8 mouse cellular contexts compared by ENCODE assay signal in the genomic region with DNA sequence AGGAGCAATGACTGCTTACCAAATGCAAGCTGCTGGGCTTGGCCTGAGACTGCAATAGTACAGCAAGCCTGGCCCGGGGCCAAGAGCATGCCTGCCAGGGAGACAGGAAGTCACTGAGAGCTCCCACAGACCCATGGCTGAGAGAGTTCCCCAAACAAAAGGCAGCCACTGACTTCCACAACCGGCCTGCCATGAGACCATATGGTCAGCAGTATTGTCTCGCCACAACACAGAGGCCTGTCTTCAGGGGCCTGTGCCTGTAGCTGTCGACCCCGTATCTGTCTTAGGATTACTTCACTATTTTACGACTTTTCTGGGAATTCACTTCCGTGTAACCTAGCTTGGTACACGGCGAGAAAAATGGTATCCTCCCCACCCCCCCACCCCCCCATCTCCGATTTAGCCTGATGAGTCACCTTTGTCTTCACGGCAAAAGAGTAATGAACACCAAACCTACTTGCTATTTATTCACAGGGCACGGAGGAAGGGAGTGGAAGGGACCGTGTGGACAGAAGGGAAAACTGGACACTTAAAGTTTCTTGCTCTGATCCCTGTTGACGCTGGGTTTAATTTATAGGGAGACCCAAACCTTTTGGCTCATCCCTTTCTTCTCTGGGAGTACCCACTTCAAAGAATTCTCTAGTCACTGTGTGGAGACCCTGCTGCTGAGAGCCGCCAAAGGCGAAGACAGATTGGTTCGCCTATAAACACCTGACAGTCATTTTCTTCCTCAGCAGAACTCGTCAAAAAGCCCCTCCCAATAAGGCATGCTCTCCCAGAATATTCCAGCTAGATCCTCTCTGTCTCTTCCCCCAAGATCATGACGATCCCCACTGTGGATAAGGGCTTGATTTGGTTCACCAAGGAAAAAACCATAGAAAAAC. TPM values are rescaled to one million over a fixed set of nuclear protein-coding genes. Genes with fewer than 3 reads are reported as not detected.
DNase-seq lines count a peak whose midpoint lies in the region; ATAC-seq and TF ChIP-seq lines count a peak whose summit lies in the region.

No protein-coding gene starts in this region.

- 0 out of 2 replicates have a peak, but pooled peaks have one; percentile 27 for TF ChIP-seq EP300 in heart, postnatal 0 days (IDR thresholded peaks at IDR 0.05; ENCODE audit: low read depth)

- H3K9ac ChIP-seq in forebrain, embryonic 14.5 days (ENCODE audit: low read length): peak overlapping the region; percentile 40; the same call in 1 of the 2 replicates
- H3K9ac ChIP-seq in heart, postnatal 0 days (replicated peaks; ENCODE audit: low read depth, low read length): peak overlapping the region; percentile 52
- H3K9ac ChIP-seq in liver, embryonic 12.5 days: peak overlapping the region; percentile 20; the same call in 1 of the 2 replicates

- H3K4me3 ChIP-seq in forebrain, embryonic 14.5 days (ENCODE audit: low read depth, low read length): no peak overlapping the region
- H3K4me3 ChIP-seq in heart, postnatal 0 days (ENCODE audit: low read depth, low read length): peak overlapping the region; percentile 31
- H3K4me3 ChIP-seq in liver, embryonic 12.5 days: no peak overlapping the region

- H3K36me3 ChIP-seq in forebrain, embryonic 14.5 days (ENCODE audit: control insufficient read depth, insufficient read depth, low read length): no peaks in the 10 kb centered on the region
- no peaks in the 10 kb centered on the region for H3K36me3 ChIP-seq in heart, postnatal 0 days (replicated peaks; ENCODE audit: control insufficient read depth, insufficient read depth, low read length)
- no peaks in the 10 kb centered on the region for H3K36me3 ChIP-seq in liver, embryonic 12.5 days

- peak; percentile 82 to 84 for DNase-seq in B cell, adult 2 months
- peak; percentile 21 for DNase-seq in c-Kit-positive CD71-positive TER-119-positive erythroid progenitor cells, embryonic 14.5 days (ENCODE audit: low spot score)
- DNase-seq in forebrain, embryonic 14.5 days (ENCODE audit: low spot score): peak; percentile 90
- DNase-seq in heart, postnatal 0 days (ENCODE audit: low spot score): peak; percentile 94
- peak; percentile 97 to 99 for DNase-seq in kidney, postnatal 25 days
- DNase-seq in spleen, postnatal 36 days (ENCODE audit: low spot score in 2 of 2): peak; percentile 85 to 86

- ATAC-seq in forebrain, embryonic 14.5 days: peak; percentile 86
- peak; percentile 95 for ATAC-seq in heart, postnatal 0 days (ENCODE audit: insufficient read depth, low read depth)
- ATAC-seq in liver, embryonic 12.5 days: peak; percentile 64
- ATAC-seq in monocyte, adult 5-6 weeks (replicated peaks; ENCODE audit: insufficient number of reproducible peaks, low FRiP score, low TSS enrichment, poor library complexity, severe bottlenecking): peak; percentile 91

- peak overlapping the region; percentile 78 for H3K27ac ChIP-seq in forebrain, embryonic 14.5 days (ENCODE audit: low read depth, low read length)
- H3K27ac ChIP-seq in heart, postnatal 0 days (ENCODE audit: low read depth): peak overlapping the region; percentile 95
- peak overlapping the region; percentile 62 for H3K27ac ChIP-seq in liver, embryonic 12.5 days

- H3K4me2 ChIP-seq in forebrain, embryonic 14.5 days (ENCODE audit: low read length): peak overlapping the region; percentile 37
- peak overlapping the region; percentile 64 for H3K4me2 ChIP-seq in heart, postnatal 0 days (ENCODE audit: low read depth, low read length)
- peak overlapping the region; percentile 43 for H3K4me2 ChIP-seq in liver, embryonic 12.5 days

- peaks cover 18% of the 10 kb centered on the region for H3K4me1 ChIP-seq in forebrain, embryonic 14.5 days (ENCODE audit: control insufficient read depth, insufficient read depth, low read length)
- peaks cover 31% of the 10 kb centered on the region for H3K4me1 ChIP-seq in heart, postnatal 0 days (ENCODE audit: control insufficient read depth, insufficient read depth)
- peaks cover 47% of the 10 kb centered on the region for H3K4me1 ChIP-seq in liver, embryonic 12.5 days

- 28% methylated on average over 19 of the region's 19 CpGs for WGBS in forebrain, embryonic 14.5 days
- WGBS in heart, postnatal 0 days: 13% methylated on average over 19 of the region's 19 CpGs
- 28% methylated on average over 19 of the region's 19 CpGs for WGBS in liver, embryonic 12.5 days (ENCODE audit: insufficient replicate concordance)

- no peak for TF ChIP-seq CTCF in heart, postnatal 0 days (IDR thresholded peaks at IDR 0.05; ENCODE audit: low read depth)

- H3K27me3 ChIP-seq in forebrain, embryonic 14.5 days (replicated peaks; ENCODE audit: control insufficient read depth, insufficient read depth, low read length): no peaks in the 10 kb centered on the region
- no peaks in the 10 kb centered on the region for H3K27me3 ChIP-seq in heart, postnatal 0 days (ENCODE audit: control insufficient read depth, insufficient read depth, low read length)
- H3K27me3 ChIP-seq in liver, embryonic 12.5 days (replicated peaks): no peaks in the 10 kb centered on the region

- no peaks in the 10 kb centered on the region for H3K9me3 ChIP-seq in forebrain, embryonic 14.5 days (replicated peaks; ENCODE audit: control insufficient read depth, low read length)
- no peaks in the 10 kb centered on the region for H3K9me3 ChIP-seq in heart, postnatal 0 days (replicated peaks; ENCODE audit: control insufficient read depth, low read length)
- H3K9me3 ChIP-seq in liver, embryonic 12.5 days (replicated peaks): no peaks in the 10 kb centered on the region

RNA-seq across cellular contexts. Expression of a gene that starts 16.2 kb away (rescaled TPM):
- polyA plus RNA-seq in forebrain, embryonic 14.5 days (2014; fragmentation: Nextera tagmentation; extraction: Ambion mirVana): 3.5 and 4.2 TPM in 2 replicates
- 5.8 and 6.2 TPM in 2 replicates for total RNA-seq in heart, postnatal 0 days (2014; rRNA removed; ENCODE audit: low replicate concordance)
- polyA plus RNA-seq in heart, postnatal 0 days (2015; fragmentation: Nextera tagmentation; extraction: Ambion mirVana): 1.5 and 1.6 TPM in 2 replicates
- 1.5 and 1.7 TPM in 2 replicates for polyA plus RNA-seq in liver, embryonic 12.5 days (2016; fragmentation: Nextera tagmentation; extraction: Ambion mirVana)
- 5.8 to 12.7 TPM (median 8.5 TPM) in 3 replicates for total RNA-seq in monocyte, adult 5-6 weeks (2017)

Comparison
In these comparisons a context has a peak if more than half of its experiments do, and no peak if none do; other contexts are left out.
1. DNase-seq: peak in every context shown above with its lines; median percentile 98 in kidney, postnatal 25 days; 94 in heart, postnatal 0 days; 90 in forebrain, embryonic 14.5 days; 86 in spleen, postnatal 36 days; 83 in B cell, adult 2 months; 21 in c-Kit-positive CD71-positive TER-119-positive erythroid progenitor cells, embryonic 14.5 days.